9 mouse cellular contexts compared by ENCODE assay signal in genomic region chr19:25238121-25238520, GRCm38 (mm10). TPM values are rescaled to one million over a fixed set of nuclear protein-coding genes. Genes with fewer than 3 reads are reported as not detected.
DNase-seq lines count a peak whose midpoint lies in the region; ATAC-seq and TF ChIP-seq lines count a peak whose summit lies in the region.
"Had no signal": no experiment of that assay in that cellular context is flagged by ENCODE, and none has a peak within 500 bp of the region (broad histone marks: within the 10 kb centered on the region; RNA-seq: fewer than 3 reads in every experiment).

No protein-coding gene starts in this region.

- H3K4me2 ChIP-seq in kidney, postnatal 0 days (ENCODE audit: low read length) = peak overlapping the region; percentile 95
- H3K4me2 ChIP-seq in forebrain, embryonic 14.5 days (ENCODE audit: low read length) = peak overlapping the region; percentile 90
- peak overlapping the region; percentile 99 for H3K4me2 ChIP-seq in limb, embryonic 12.5 days
- peak overlapping the region; percentile 96 for H3K4me2 ChIP-seq in neural tube, embryonic 14.5 days (ENCODE audit: low read depth, low read length)

- no peak for TF ChIP-seq CTCF in kidney, postnatal 0 days (IDR thresholded peaks at IDR 0.05; ENCODE audit: low read depth)

- H3K27ac ChIP-seq in kidney, postnatal 0 days = no peak overlapping the region; the same call in 1 of the 2 replicates
- no peak overlapping the region for H3K27ac ChIP-seq in forebrain, embryonic 14.5 days (ENCODE audit: low read depth, low read length)
- no peak overlapping the region for H3K27ac ChIP-seq in limb, embryonic 12.5 days
- H3K27ac ChIP-seq in neural tube, embryonic 14.5 days (ENCODE audit: low read depth, low read length) = no peak overlapping the region

- no peaks in the 10 kb centered on the region for H3K9me3 ChIP-seq in kidney, postnatal 0 days (replicated peaks; ENCODE audit: low read length)
- H3K9me3 ChIP-seq in forebrain, embryonic 14.5 days (replicated peaks; ENCODE audit: control insufficient read depth, low read length) = no peaks in the 10 kb centered on the region
- no peaks in the 10 kb centered on the region for H3K9me3 ChIP-seq in limb, embryonic 12.5 days
- no peaks in the 10 kb centered on the region for H3K9me3 ChIP-seq in neural tube, embryonic 14.5 days (ENCODE audit: control insufficient read depth, low read length)

- 0 out of 2 replicates have a peak, but pooled peaks cover 5% of the 10 kb centered on the region for H3K4me1 ChIP-seq in kidney, postnatal 0 days (replicated peaks; ENCODE audit: insufficient read depth, low read length)
- H3K4me1 ChIP-seq in forebrain, embryonic 14.5 days (ENCODE audit: control insufficient read depth, insufficient read depth, low read length) = peaks cover 2% of the 10 kb centered on the region; the same call in 1 of the 2 replicates
- peaks cover 14% of the 10 kb centered on the region for H3K4me1 ChIP-seq in limb, embryonic 12.5 days (replicated peaks)
- 0 out of 2 replicates have a peak, but pooled peaks cover 3% of the 10 kb centered on the region for H3K4me1 ChIP-seq in neural tube, embryonic 14.5 days (ENCODE audit: control insufficient read depth, insufficient read depth, low read length)

- H3K9ac ChIP-seq in kidney, postnatal 0 days (ENCODE audit: low read depth, low read length) = peak overlapping the region; percentile 61; the same call in 1 of the 2 replicates
- no peak overlapping the region for H3K9ac ChIP-seq in forebrain, embryonic 14.5 days (ENCODE audit: low read length)
- H3K9ac ChIP-seq in limb, embryonic 12.5 days (replicated peaks) = no peak overlapping the region; the same call in 1 of the 2 replicates
- no peak overlapping the region; the same call in 1 of the 2 replicates for H3K9ac ChIP-seq in neural tube, embryonic 14.5 days (replicated peaks; ENCODE audit: low read depth, low read length)

- DNase-seq in kidney, postnatal 0 days (ENCODE audit: low spot score) = peak; percentile 21
- no peak for DNase-seq in kidney, adult 18-20 months
- DNase-seq in forebrain, embryonic 14.5 days (ENCODE audit: low spot score) = no peak
- DNase-seq in cerebellum, postnatal 10 days = no peak
- no peak for DNase-seq in layer of hippocampus, adult 11-12 months (ENCODE audit: low spot score)
- DNase-seq in layer of hippocampus, postnatal 36 days = no peak

- H3K36me3 ChIP-seq in kidney, postnatal 0 days (ENCODE audit: insufficient read depth, low read length) = no peaks in the 10 kb centered on the region
- no peaks in the 10 kb centered on the region for H3K36me3 ChIP-seq in forebrain, embryonic 14.5 days (ENCODE audit: control insufficient read depth, insufficient read depth, low read length)
- no peaks in the 10 kb centered on the region for H3K36me3 ChIP-seq in limb, embryonic 12.5 days
- H3K36me3 ChIP-seq in neural tube, embryonic 14.5 days (ENCODE audit: control insufficient read depth, insufficient read depth, low read length) = no peaks in the 10 kb centered on the region

- 6% methylated on average over 13 of the region's 13 CpGs for WGBS in kidney, postnatal 0 days
- 3% methylated on average over 13 of the region's 13 CpGs for WGBS in forebrain, embryonic 14.5 days
- WGBS in limb, embryonic 12.5 days = 7% methylated on average over 13 of the region's 13 CpGs
- WGBS in neural tube, embryonic 14.5 days = 4% methylated on average over 13 of the region's 13 CpGs

- no peak for ATAC-seq in kidney, postnatal 0 days (replicated peaks; ENCODE audit: low FRiP score, low read depth)
- no peak for ATAC-seq in forebrain, embryonic 14.5 days
- no peak for ATAC-seq in limb, embryonic 12.5 days (ENCODE audit: insufficient number of reproducible peaks, insufficient read depth, low FRiP score, low TSS enrichment, low read depth)
- no peak for ATAC-seq in neural tube, embryonic 14.5 days (ENCODE audit: low read depth)

- peak overlapping the region; percentile 63 for H3K4me3 ChIP-seq in kidney, postnatal 0 days (replicated peaks; ENCODE audit: low read depth, low read length)
- H3K4me3 ChIP-seq in forebrain, embryonic 14.5 days (ENCODE audit: low read depth, low read length) = peak overlapping the region; percentile 64; the same call in 1 of the 2 replicates
- H3K4me3 ChIP-seq in limb, embryonic 12.5 days (replicated peaks) = peak overlapping the region; percentile 51
- H3K4me3 ChIP-seq in neural tube, embryonic 14.5 days (ENCODE audit: low read depth, low read length) = peak overlapping the region; percentile 70

- H3K27me3 ChIP-seq in kidney, postnatal 0 days (ENCODE audit: insufficient read depth, low read length) = 0 out of 2 replicates have a peak, but pooled peaks cover 3% of the 10 kb centered on the region
- peaks cover 15% of the 10 kb centered on the region; the same call in 1 of the 2 replicates for H3K27me3 ChIP-seq in forebrain, embryonic 14.5 days (replicated peaks; ENCODE audit: control insufficient read depth, insufficient read depth, low read length)
- peaks cover 26% of the 10 kb centered on the region for H3K27me3 ChIP-seq in limb, embryonic 12.5 days
- peaks cover 4% of the 10 kb centered on the region for H3K27me3 ChIP-seq in neural tube, embryonic 14.5 days (ENCODE audit: control insufficient read depth, insufficient read depth, low read length)

RNA-seq across cellular contexts. Expression of gene Kank1, which starts 1.3 kb away (rescaled TPM):
- polyA plus RNA-seq in kidney, postnatal 0 days (2015; fragmentation: Nextera tagmentation; extraction: Ambion mirVana) = 18.4 and 21.6 TPM in 2 replicates
- polyA plus RNA-seq in forebrain, embryonic 14.5 days (2014; fragmentation: Nextera tagmentation; extraction: Ambion mirVana) = 2.4 and 2.8 TPM in 2 replicates
- 57.6 and 66.9 TPM in 2 replicates for polyA plus RNA-seq in limb, embryonic 12.5 days (2016; fragmentation: Nextera tagmentation; extraction: Ambion mirVana)
- 15.1 and 15.7 TPM in 2 replicates for polyA plus RNA-seq in neural tube, embryonic 14.5 days (2014; fragmentation: Nextera tagmentation; extraction: Ambion mirVana)
- total RNA-seq in layer of hippocampus, postnatal 36 days (2021) = 10 to 100 TPM; 21.7 to 24.8 TPM
- total RNA-seq: megakaryocyte progenitor cell, adult 5-6 weeks had no signal
